Mouse (Mus musculus) bone marrow, adult 2 months (tissue): ENCODE data around the gene Nr4a3. TPM values are rescaled to one million over a fixed set of nuclear protein-coding genes. Genes with fewer than 3 reads are reported as not detected.

Source experiments
- H3K27ac ChIP-seq: fragments of 200-500 bp; 2 replicates; pipeline ENCODE4 v1.5.1; 2012; ENCODE audit warnings: low read depth, mild to moderate bottlenecking, control low read depth, inconsistent platforms, low read length; ENCODE audit not compliant: control insufficient read depth, poor library complexity, insufficient read depth
- H3K4me1 ChIP-seq: fragments of 200-500 bp; 2 replicates; pipeline ENCODE4 v1.6.1; 2011; ENCODE audit warnings: low read length; ENCODE audit not compliant: control insufficient read depth, insufficient read depth
- H3K4me3 ChIP-seq: fragments of 200-500 bp; replicated peaks from 2 replicates; pipeline ENCODE3; 2011; ENCODE audit warnings: mild to moderate bottlenecking, low read depth, low read length, control low read depth; ENCODE audit not compliant: control insufficient read depth
- CTCF ChIP-seq: fragments of 200-500 bp; IDR thresholded peaks from 2 replicates; pipeline ENCODE4 v1.5.1; 2011; ENCODE audit warnings: low read length, control low read depth; ENCODE audit not compliant: control insufficient read depth, insufficient read depth
- POLR2A ChIP-seq: fragments of 200-500 bp; IDR thresholded peaks from 2 replicates; pipeline ENCODE4 v1.6.1; 2011; ENCODE audit warnings: low read depth, mild to moderate bottlenecking, control low read depth, low read length, borderline replicate concordance; ENCODE audit not compliant: control insufficient read depth
- WGBS: fragments of 180-500 bp; shearing (Covaris S2); methylation state at CpG from one replicate; pipeline ENCODE4 v1.1.7; 2018; 5-methylcytosine and 5-hydroxymethylcytosine counted together
- polyA plus RNA-seq: library from polyadenylated mRNA; stranded (reverse); fragments of >200 nt; gene quantifications from 2 replicates; pipeline ENCODE4 v1.2.4, GENCODE M21; 2011; ENCODE audit warnings: low replicate concordance; ENCODE audit not compliant: missing spikeins, insufficient read depth, insufficient read length

Nr4a3 gene
- polyA plus RNA-seq, 1 experiment: not detected

DNA sequence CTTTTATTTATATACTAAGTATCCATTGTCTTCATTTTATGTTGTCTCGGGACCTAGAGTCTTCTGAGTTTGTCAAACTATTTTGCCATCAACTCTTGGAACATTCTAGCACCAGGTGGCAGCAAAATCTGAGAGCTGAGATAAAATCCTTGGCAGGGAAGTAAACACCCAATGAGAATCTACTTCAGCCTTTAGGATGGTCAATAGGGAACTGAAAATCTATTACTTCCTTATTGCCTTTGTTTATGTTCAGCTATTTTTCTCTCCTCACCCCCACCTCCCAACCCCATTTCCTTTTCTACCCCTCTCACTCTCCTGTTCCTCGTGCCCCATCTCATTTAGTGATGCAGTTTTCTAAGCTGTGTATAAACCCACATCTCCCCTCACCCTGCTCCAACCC is 63.6 kb downstream of the Nr4a3 start:
- Histone ChIP-seq H3K27ac (no peak overlapping the region; the same call in 1 of the 2 replicates), H3K4me1 (peaks cover 2% of the 10 kb centered on the region; the same call in 1 of the 2 replicates), H3K4me3 (no peak overlapping the region)
- 19% methylated on average over 2 of the region's 2 CpGs for WGBS
- TF ChIP-seq CTCF (no peak), POLR2A (no peak)

DNA sequence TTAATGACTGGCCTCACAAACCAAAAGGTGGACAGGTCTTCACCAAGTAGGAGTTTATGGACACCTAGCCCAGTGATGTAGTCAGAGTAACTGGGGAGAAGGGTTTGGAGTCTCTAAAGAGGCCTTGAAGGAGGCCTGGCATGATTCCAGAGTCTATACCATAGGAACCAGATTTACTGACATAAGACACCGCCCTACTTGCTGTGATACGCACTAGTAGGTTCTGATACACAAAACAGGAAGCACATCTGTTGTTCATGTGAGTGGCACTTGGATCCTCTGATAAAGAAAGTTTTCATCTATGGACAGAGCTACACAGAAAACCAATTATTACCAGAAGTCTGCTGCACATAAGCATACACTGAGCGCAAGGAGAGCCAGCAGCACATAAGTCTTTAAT is 65.4 kb downstream of the Nr4a3 start:
- 67% methylated on average over 3 of the region's 3 CpGs for WGBS
- no peak for TF ChIP-seq CTCF
- no peak for TF ChIP-seq POLR2A
- no peak overlapping the region for H3K4me3 ChIP-seq
- no peak overlapping the region; the same call in 1 of the 2 replicates for H3K27ac ChIP-seq
- peaks cover 2% of the 10 kb centered on the region; the same call in 1 of the 2 replicates for H3K4me1 ChIP-seq

DNA sequence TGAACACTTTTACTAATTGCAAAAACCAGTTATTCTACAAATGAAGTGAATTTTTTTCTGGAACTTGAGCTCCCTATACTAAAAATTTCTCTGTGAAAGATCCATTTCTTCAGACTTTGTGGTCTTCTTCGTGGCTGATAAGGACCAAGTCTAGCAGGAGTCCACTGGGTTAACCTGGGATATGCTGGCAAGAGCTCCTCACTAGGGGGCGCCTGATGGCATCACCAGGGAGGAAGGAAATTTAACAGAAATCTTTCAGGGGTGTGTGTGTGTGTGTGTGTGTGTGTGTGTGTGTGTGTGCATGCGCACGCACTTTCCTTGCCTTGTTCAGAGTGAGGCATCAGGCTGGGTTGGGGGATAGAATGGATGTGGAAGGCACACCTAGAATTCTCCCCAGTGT is 71.2 kb downstream of the Nr4a3 start:
- peak; percentile 62 for TF ChIP-seq CTCF
- no peak for TF ChIP-seq POLR2A
- WGBS: 32% methylated on average over 4 of the region's 4 CpGs
- Histone ChIP-seq H3K4me3 (no peak overlapping the region), H3K4me1 (no peaks in the 10 kb centered on the region; the same call in 1 of the 2 replicates), H3K27ac (no peak overlapping the region)

DNA sequence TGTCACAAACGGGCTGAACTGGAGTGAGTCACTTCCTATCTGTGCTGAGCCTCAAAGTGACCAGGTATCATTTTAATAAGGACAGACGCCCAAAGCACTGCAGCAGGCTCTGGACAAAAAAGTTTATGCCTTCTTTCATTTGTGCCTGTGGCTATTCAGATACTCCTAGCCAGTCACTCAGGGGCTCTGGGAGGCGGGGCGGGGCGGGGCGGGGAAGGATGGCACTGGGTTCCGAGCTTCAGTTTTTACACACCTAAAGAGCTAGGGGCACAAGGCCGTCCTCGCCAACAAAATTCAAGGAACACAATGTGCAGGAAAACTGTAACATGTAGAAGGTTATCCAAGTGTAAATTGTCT is 79.4 kb downstream of the Nr4a3 start:
- under 1% methylated on average over 9 of the region's 9 CpGs for WGBS
- TF ChIP-seq CTCF (no peak), POLR2A (no peak)
- H3K27ac ChIP-seq: no peak overlapping the region

DNA sequence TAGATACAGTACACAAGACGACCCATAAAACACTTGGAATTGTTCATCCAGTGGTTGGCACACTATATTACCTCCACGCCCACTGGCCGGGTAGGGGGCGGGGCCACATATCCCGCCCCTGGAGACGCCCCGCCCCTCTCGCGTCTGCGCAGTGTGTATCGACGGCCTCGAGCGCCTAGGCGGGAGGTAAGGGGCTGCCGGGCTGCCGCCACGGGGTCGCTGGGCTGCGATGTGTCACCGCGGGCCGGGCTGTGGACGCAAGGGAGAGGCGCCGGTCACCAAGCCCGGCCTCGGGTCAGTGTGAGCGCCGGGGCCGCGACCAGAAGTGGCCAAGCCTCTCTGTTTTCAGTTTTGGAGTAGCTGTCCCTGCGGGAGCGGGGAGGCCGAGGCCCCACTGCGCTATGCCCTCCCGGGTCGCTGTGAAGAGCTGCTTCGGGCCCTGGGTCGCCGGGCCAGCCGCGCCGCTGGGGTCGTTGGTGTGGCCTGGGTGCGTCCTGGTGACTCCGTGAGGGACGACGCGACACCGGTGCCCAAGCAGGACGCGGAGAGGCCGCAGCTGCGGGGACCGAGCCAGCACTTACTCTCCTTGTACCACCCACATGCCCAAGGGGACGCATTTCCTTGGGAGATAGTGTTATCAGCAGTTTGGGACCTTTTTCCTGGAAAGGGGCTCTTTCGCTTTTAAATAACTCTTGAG is 80.0 kb downstream of the Nr4a3 start, which contains the start of gene Stx17:
Stx17 (plus strand) TSS at position 143 of the 697 bp plus-strand sequence.
- TF ChIP-seq CTCF: no peak
- peak; percentile 53; the same call in 1 of the 2 replicates for TF ChIP-seq POLR2A
- peak within 1 kb of the TSS; percentile 84 for H3K27ac ChIP-seq
- under 1% methylated on average over 58 of the region's 58 CpGs for WGBS
- peaks cover 1% of the 10 kb centered on the region for H3K4me1 ChIP-seq
- H3K4me3 ChIP-seq: peak within 1 kb of the TSS; percentile 91

More for the DNA sequence above, 79.4 kb downstream of the Nr4a3 start:
- Histone ChIP-seq H3K4me1 (peaks cover 1% of the 10 kb centered on the region), H3K4me3 (peak overlapping the region; percentile 91)

DNA sequence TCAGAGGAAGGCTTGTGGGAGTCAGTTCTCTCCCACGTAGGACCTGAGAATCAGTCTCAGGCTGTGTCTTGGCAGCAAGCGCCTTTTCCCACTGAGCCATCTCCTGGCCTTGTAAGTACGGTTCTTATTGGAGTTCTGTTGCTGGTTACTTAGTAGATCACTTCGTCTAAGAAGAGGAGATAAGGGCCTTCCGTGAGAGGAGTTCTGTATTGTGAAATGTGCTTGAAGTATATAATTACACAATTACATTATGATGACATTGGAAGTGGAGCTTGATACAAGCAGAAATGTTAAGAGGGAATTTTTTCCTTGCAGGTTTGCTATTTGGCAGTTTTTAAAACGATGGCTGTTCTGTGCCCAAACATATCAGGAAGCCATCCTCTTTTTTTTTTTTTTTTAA is 85.4 kb downstream of the Nr4a3 start:
- H3K27ac ChIP-seq: no peak overlapping the region

DNA sequence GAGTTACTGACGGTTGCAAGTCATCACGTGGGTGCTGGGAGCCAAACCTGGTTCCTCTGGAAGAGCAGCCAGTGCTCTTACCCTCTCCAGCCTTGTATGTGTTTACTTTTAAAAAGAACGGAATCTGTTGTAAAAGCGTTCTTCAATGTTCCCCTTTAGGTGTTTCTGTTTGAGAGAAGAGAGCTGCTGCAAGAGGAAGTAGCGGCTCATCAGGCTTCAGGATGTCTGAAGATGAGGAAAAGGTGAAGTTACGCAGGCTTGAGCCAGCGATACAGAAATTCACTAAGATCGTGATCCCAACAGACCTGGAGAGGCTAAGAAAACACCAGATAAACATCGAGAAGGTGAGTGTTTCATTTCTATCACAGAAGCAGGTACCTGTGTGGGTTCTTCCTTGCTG is 86.7 kb downstream of the Nr4a3 start:
- peaks cover 5% of the 10 kb centered on the region for H3K4me1 ChIP-seq
- H3K27ac ChIP-seq: peak overlapping the region; percentile 43
- 56% methylated on average over 9 of the region's 9 CpGs for WGBS
- TF ChIP-seq CTCF (no peak), POLR2A (no peak)
- H3K4me3 ChIP-seq: no peak overlapping the region

More for the DNA sequence above, 85.4 kb downstream of the Nr4a3 start:
- peaks cover 5% of the 10 kb centered on the region for H3K4me1 ChIP-seq
- H3K4me3 ChIP-seq: no peak overlapping the region
- TF ChIP-seq POLR2A (no peak), CTCF (no peak)
- WGBS: 58% methylated on average over 6 of the region's 6 CpGs

DNA sequence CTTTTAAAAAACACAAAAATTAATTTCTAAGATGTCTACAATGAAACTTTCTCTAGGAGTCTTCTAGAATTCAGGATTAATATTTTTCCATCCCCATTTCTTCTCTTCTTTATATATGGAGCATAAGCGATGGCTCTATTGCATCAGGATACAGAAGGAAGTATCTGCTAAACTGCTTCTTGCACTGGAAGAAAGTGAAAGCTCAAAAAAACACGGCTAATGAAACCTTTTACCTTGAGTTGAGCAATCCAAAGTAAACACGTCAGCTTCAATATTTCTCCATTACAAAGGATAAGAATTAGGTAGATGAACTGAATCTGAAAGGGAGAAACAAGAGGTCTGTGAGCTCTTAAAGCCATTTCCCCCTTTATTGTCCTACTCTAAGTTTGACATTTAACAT is 87.8 kb downstream of the Nr4a3 start:
- Histone ChIP-seq H3K27ac (no peak overlapping the region), H3K4me3 (no peak overlapping the region), H3K4me1 (peaks cover 5% of the 10 kb centered on the region)
- TF ChIP-seq CTCF (no peak), POLR2A (no peak)
- WGBS: 49% methylated on average over 3 of the region's 3 CpGs

Other genes starting within 250 kb of the Nr4a3 start
- 7.7 and 9.9 TPM in 2 replicates for gene Stx17, start 79.8 kb downstream of the Nr4a3 start, polyA plus RNA-seq
- 26.6 and 48.0 TPM in 2 replicates for gene Erp44, start 234.4 kb downstream of the Nr4a3 start, polyA plus RNA-seq
- gene Invs, start 234.6 kb downstream of the Nr4a3 start, polyA plus RNA-seq: 1.1 and 2.7 TPM in 2 replicates